Mouse (Mus musculus): ENCODE results near the gene Gm3636.
"Not testable (repeated sequence)": the region's sequence is repeated elsewhere in the genome, so short reads cannot be mapped to it uniquely, and the experiment has no call there.

Gm3636 gene

DNA sequence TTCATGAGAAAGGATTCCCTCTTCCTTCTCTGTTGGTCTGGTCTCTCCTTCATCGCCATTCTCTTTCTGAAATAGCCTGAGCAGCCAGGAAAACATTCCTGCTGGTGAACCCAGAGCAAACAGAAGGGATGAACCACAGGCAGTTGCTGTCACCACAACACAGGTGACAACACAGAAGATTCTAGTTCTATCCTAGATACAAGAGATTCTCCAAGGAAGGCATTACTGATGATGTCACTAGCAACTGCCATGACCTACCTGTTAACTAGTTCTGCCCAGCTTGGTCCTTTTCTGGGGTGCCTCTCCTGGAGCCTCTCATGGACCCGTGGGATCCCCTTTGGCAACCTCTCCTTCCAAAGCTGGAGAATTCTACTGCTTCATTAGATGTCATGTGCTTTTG lies at the start of gene Gm3636:
Gene Gm3636 (minus strand): TSS at position 101 of the 400 bp plus-strand sequence.
- DNase-seq: not testable (repeated sequence)

DNA sequence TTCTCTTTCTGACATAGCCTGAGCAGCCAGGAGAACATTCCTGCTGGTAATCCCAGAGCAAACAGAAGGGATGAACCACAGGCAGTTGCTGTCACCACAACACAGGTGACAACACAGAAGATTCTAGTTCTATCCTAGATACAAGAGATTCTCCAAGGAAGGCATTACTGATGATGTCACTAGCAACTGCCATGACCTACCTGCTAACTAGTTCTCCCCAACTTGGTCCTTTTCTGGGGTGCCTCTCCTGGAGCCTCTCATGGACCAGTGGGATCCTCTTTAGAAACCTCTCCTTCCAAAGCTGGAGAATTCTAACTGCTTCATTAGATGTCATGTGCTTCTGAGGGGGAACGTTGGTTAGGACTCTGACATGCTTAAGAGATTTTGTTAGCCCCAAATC lies 32.2 kb upstream of the Gm3636 start, which contains the start of gene Gm8362:
Gene Gm8362 (minus strand): TSS at position 101 of the 400 bp plus-strand sequence.
- not testable (repeated sequence) for DNase-seq

GRCm38 (mm10) chr14:6757231-6757536 lies 15.1 kb upstream of the Gm3636 start:
- DNase-seq: peak; percentile 35

DNA sequence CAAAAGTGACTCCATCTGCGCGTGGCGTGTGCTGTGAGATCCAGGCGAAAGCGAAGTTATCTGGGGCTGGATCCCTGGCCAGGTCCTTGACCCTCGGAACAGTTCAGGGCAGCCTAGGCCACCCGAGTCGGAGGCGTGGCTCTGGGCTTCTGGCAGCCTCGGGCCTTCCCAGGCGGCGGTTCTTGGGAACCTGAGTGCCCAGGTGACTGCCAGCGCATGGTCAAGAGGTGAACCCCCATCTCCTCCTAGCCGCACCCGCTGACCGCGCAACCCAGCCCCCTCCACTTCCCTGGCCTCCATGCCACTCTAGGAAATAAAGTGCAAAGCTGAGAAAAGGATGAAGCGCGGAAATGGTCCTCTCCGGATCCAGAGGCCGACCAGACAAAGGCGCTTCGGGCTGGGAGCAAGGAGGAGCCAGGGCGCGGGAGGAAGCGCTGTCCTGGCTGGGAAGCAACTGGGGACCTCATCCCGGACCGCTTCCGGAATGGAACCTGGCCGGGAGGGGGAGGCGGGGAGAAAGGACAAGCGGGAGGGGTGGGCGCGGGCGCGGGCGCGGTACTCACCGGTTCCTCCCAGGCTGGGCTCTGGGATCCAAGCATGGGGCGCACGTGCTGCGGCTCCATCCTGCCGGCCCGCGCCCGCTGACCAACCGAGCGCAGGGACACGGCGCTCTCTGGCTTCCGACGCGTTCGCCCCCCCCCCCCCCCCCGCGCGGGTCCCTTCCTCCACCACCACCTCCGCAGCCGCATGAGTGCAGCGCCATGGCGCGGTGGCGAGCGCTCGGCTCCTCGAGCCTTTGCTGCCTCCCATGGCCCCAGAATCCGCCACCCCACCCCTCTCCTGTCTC lies 14.5 kb upstream of the Gm3636 start:
- DNase-seq: peak; percentile 7

- not testable (repeated sequence) for DNase-seq
These were observed 22.0 kb downstream of the Gm3636 start, which contains the start of gene Gm8050 for GRCm38 (mm10) chr14:6720151-6720550. Gene Gm8050 (minus strand): TSS chr14:6720251.

All from thymus, postnatal 25 days (tissue).